Mouse (Mus musculus): ENCODE data around the gene Erich2.

The Erich2 gene

DNA sequence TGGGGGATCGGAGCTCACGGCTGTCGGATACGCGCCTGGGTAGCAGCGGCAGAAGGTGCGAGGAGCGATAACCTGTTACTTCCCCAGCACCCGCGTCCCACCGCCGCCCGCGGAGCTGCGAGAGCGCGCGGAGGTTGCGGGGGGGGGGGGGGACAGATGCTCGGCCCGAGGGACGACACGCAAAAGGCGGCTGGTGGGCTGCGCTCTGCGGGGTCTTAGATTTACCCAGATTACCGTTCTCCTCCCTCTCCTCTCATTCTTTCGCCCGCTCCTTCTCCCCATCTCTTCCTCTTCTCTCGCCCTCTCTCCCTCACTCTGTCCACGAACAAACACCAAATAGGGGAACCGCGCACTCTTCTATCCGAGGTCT is 54.0 kb downstream of the Erich2 start:
- DNase-seq (ENCODE audit: low read depth), result no peak

DNA sequence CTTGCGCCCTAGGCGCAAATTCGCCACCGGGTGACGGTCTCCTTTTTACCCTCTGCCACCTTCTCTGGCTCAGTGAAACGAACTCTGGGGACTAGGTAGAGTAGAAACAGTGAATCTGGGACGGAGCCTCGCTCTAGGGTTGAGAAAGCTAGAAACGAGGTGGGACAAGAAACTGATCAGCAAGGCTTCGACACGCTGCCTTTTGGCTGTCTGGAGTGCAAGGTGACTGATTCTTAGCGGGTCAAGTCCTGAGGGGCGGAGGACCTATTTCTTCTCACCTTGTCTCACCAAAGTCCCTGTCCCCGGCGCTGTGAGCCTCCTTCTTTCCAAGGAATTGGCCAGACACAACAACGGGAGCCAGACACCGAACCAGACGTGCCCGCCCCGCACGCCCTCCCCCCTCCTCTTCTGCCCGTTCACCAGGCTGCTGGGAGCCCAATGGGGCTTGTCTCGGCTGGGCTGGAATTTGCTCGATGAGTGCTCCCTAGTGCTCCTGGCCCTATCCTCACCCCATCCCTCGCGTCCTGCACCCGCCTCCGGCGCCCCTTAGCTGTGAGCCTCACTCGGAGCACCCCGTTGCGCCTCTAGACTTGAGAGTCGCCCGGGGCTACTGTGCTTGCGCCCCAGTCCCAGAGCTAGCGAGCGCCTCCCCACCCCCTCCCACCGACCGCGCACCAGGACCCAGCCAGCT is 54.5 kb downstream of the Erich2 start:
- DNase-seq (ENCODE audit: low read depth), result no peak

DNA sequence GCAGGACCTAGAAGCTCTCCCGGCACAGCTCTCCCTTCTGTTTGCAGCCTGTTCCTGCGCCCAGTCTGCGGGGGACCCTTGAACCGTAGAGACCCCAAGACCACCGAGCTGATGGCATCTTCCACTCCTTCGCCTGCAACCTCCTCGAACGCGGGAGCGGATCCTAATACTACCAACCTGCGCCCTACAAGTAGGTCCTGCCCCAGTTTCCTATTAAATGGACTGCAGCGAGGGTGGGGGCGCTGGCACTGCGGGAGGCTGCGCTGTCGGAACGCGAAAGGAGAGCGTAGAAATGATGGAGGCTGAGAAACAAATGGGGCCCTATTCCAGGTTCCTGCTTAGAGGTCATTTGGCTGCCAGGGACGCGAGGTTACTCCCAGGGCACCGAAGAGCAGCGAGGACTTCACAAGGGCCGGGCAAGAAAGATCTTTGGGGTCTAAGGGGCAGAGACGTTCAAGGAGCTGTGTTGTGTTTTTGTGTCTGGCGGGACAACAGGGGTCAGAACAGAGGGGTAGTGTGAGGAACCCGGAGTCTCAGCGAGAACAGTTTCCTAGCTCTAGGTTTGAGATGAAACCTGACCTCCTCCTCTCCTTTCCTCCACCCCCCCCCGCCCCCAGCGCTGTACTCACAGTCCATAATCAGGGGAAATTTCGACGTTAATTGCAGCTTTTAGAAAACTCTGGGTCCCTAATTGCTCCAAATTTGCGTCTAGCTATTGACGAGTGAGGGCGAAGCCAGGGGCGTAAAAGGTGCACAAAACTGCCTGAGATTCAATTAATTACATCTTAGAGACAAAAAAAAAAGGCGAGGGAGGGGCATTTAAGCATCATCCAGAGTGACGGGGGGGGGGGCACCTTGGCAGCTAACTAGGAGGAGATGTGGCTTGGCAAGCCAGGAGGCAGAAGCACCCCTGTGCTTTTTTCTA is 55.4 kb downstream of the Erich2 start:
- no peak for DNase-seq (ENCODE audit: low read depth)

GRCm38 (mm10) chr2:70564646-70565315 is 56.2 kb downstream of the Erich2 start:
- DNase-seq (ENCODE audit: low read depth), result no peak

DNA sequence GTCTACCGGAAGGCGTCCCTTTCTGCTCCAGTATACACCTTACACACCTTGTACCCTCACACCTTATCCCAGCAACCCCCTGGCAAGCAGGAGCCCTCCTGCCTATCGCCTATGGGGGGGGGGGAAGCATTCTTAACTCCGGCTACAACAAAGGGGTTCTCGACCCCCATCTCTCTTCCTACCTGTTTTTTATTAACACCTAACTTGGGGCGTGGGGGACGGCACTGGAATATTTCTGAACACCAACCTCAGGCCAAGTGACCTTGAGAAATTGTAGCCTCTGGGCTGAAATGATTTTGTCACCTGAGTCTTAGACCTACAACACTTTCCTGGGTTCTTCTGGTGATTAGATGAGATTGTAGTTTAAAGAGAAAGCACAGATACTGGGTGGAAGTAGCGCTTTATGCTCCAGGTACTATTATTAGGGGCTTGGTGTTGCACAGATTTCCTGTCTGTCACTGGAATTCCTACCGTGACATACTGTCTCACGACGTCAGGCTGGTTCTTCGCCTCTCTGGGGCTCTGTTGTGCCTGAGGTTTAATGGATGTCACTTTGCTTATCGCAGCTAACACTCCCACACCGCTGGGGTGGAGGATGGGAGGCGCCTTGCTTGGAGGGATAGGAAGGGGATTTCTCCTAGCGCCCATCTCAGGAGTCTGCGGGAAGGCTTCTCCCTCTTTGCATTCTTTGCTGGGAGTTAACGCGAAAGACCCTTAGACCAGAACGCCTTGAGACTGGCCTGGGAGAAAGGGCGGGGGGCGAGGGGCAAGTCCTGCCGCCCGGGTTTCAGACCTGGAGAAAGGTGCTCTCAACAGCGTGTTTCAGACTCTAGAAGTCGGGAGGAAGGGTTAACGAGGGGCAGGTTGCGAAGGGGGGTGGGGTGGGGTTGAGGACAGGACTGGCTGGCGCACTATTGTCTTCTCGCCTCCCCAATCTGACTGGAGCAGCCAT is 57.3 kb downstream of the Erich2 start:
- DNase-seq (ENCODE audit: low read depth), result no peak

DNA sequence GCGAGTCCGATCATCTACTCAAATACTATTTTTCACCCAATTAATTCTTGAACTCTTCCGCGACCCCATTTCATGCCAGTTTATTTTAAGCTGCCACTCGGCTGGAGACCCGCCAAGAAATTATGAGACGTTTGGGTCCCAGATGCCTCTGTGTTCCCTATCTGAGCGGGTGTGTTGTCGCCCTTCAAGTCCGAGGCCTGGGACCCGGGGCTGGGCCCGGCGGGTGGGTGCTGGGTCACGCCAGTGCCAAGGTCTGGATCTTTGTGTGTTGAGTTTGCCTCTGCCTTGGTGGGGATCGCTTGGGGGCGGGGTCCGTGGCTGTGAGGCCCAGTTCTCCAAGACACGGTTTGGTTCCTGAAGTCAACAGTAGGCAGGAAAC is 58.0 kb downstream of the Erich2 start:
- no peak for DNase-seq (ENCODE audit: low read depth)

DNA sequence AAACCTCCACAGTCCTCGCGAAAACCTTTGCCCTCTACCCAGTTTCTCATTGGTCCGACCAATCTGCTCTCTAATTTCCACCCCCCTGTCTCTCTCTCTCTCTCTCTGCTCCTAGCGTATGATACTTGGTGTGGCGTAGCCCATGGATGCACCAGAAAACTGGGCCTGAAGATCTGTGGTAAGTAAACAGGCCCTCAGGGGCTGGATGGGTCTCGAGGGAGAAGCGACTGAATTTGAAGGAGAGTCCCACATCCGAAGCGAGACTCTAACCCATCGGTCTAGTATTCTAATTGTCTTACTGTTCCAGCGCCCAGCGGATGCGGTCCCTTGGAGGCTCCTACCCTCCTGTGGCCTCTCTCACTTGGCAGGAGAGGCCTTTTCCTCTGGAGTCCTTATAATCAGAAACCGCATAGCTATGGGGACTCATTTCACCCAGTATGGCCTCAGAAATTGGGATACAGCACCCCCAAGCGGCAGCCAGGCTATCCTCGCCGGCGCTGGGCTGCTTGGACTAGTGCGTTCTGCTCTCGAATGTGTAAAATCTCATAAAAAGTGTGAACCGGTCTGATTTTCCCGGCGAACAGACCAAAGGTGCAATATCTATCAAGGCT is 58.6 kb downstream of the Erich2 start:
- DNase-seq (ENCODE audit: low read depth), result no peak

DNA sequence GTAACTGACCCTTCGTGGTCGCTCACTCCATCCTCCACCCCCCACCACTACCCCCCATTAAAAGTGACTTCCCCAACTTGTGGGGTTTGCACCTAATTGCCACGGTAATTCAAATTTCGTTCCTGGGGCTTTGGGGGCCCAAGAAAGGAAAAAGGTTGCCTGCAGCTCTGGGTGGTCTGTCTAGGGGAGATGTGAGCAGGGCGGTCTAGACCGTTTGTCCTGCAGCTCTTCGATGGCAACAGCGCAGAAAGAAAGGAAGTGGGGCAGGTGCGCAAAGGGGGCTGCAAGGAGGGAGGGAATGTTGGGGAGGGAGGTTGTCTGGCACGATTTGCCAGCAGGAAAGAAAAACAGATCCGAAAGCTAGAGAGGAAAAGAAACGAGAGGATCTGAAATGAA is 59.1 kb downstream of the Erich2 start:
- DNase-seq (ENCODE audit: low read depth), result no peak

- DNase-seq (ENCODE audit: low read depth), result no peak
These were observed 59.8 kb downstream of the Erich2 start for GRCm38 (mm10) chr2:70568198-70568941.

GRCm38 (mm10) chr2:70571698-70572097 is 63.1 kb downstream of the Erich2 start:
- no peak for DNase-seq (ENCODE audit: low read depth)

GRCm38 (mm10) chr2:70572251-70572650 is 63.6 kb downstream of the Erich2 start:
- DNase-seq (ENCODE audit: low read depth), result no peak

GRCm38 (mm10) chr2:70573544-70574210 is 65.1 kb downstream of the Erich2 start:
- DNase-seq (ENCODE audit: low read depth), result no peak

DNA sequence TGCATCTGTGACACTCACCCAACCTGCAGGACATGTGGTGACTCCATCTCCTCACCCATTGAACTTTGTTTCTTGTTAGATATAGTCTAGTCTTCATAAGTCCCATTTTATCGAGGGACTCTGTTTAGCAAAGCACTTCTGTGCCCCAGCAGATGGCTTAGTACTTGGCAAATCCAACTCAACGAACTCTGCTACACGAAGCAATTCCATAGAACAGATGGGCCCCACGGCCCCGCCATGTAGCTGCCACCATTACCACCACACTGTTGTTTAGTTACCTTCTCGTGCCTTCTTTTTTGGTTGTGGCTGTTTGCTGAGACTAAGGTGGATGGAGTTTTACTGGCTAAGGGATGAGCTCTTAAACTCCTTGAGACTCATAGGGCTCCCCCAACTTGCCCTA is 79.6 kb downstream of the Erich2 start:
- DNase-seq (ENCODE audit: low read depth), result no peak

All from c-Kit-positive CD71-positive TER-119-negative erythroid progenitor cells, embryonic 14.5 days (primary cell).